Mouse (Mus musculus) left cerebral cortex, adult 18-20 months (tissue): Measurements from ENCODE around the gene Olfr569. TPM values are rescaled to one million over a fixed set of nuclear protein-coding genes. Genes with fewer than 3 reads are reported as not detected.
A peak's percentile ranks its signal among the peaks of the same experiment; 100 is the strongest.

Experiments used
- DNase-seq, 2 experiments: peaks; one replicate each; pipeline ENCODE4 v3.0.0; 2021 to 2022; ENCODE audit warnings: low spot score in 2 of 2, mixed read lengths in 1 of 2
- long read RNA-seq, 2 experiments: library from polyadenylated mRNA; stranded (forward); transcript quantifications; one replicate each; pipeline ENCODE4 v2.0.0; 2021
- total RNA-seq, 2 experiments: library from RNA; stranded (reverse); gene quantifications; 2 replicates each; pipeline ENCODE4 v1.2.3; 2021

Olfr569 gene
- total RNA-seq = not detected
- long read RNA-seq, experiment 1 = 0 reads
- long read RNA-seq, experiment 2 = 0 reads

GRCm38 (mm10) chr7:102890782-102891181 is at the start of gene Olfr569:
Gene Olfr569 (minus strand): TSS chr7:102890882.
- DNase-seq = no peak

DNA sequence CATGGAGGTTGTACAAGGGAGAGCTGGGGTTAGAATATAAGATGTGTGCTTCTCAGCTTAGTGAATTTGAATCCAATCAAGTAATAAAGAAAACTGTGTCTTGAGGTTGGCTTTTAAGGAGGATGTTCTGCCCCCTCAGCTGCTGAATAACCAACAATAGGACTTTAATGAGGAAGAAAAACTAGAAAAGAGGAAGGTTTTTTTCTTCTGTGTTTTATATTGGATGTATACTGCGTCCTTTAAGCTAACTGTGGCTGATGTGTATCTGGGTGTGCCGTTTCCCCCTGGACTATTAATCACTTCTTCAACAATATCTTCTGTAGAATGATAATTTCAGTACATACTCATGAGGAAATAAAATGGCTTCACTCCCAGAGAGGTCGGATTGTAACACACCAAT is 36.4 kb upstream of the Olfr569 start:
- no peak for DNase-seq

- DNase-seq = no peak
These were observed 33.4 kb upstream of the Olfr569 start, which contains the start of gene Olfr572 for GRCm38 (mm10) chr7:102924109-102924508. Gene Olfr572 (plus strand): TSS chr7:102924409.

DNA sequence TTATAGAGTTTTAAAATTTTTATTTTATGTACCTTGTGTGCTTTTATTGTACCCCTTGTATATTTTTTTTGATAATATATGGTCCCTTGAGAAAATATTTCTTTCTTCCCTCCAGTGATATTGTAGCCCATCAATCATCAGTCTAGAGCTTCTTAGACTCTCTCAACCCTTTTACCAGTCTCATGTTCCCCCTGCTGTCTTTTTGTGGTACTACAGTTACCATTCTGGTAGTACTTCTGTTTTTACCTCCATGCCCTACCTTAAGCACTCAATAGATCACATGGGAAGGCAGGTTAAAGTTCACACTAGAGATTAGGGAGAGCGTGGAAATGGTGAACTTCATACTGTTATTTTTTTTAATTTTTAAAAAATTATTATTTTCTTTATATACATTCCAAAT is 28.9 kb upstream of the Olfr569 start:
- peak in 1 of 2 experiments; percentile 40 for DNase-seq

DNA sequence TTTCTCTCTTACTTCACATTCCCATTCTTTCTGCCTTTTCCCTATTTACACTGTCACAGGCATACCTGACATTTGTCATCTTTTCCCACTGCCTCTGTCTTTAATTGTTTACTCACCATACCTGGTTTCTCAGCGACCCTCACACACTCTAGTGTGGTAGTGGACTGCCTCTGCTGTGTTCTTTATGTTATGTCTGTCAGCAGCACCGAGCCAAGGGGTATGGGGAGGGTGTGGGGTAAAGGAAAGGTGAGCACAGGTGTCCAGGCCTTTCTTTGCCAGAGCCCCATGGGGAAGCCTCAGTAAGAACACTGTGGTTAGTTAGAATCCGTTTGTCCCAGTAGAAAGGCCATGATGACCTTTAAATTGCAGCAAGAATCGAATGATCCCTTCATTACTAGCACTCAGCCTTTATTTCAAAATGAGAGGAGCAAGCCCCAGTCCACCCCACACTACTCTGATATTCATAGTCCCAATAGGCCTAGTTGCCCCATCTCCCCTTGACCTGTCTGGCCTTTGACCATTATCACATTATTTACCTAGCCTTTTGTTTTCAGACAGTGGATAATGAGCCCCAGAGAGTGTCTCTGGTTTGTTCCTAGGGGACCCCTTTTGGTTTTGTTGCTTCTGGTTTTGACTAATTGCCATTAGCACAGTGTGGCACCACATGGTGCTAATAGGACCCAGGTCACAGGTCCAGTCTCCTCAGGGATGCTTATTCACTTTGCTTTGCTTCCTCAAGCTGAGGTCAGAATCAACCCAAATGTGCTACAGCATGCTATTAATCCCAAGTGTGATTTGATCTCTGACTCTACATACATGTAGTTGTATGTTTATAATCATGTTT is 26.6 kb upstream of the Olfr569 start, which contains the start of gene Olfr571:
Gene Olfr571 (minus strand): TSS at position 505 of the 844 bp plus-strand sequence.
- DNase-seq = no peak

- no peak for DNase-seq
These were observed 25.7 kb upstream of the Olfr569 start for GRCm38 (mm10) chr7:102916405-102916804.

GRCm38 (mm10) chr7:102915261-102915660 is 24.6 kb upstream of the Olfr569 start:
- no peak for DNase-seq

DNA sequence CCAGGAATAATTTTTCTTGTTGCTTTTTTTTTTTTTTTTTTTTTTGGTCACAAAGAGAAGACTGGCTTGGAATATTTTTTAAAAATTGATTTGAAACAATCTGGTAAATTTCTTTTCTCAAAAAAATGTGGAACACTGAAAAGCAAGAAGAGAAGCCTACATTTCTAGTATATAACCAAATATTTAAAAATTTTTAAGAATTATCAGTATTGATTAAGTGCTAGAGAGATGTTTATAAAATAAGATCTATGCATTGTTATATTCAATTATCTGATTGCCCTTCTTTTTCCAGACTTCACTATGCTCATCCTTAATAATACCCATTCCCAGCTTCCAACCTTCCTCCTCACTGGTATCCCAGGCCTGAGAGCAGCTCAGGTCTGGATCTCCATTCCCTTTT is 13.9 kb downstream of the Olfr569 start, which contains the start of gene Olfr568:
Gene Olfr568 (plus strand): TSS at position 301 of the 400 bp plus-strand sequence.
- DNase-seq = no peak

- no peak for DNase-seq
These were observed 32.0 kb downstream of the Olfr569 start, which contains the start of gene Olfr566 for GRCm38 (mm10) chr7:102858665-102859064. Gene Olfr566 (minus strand): TSS chr7:102858765.

DNA sequence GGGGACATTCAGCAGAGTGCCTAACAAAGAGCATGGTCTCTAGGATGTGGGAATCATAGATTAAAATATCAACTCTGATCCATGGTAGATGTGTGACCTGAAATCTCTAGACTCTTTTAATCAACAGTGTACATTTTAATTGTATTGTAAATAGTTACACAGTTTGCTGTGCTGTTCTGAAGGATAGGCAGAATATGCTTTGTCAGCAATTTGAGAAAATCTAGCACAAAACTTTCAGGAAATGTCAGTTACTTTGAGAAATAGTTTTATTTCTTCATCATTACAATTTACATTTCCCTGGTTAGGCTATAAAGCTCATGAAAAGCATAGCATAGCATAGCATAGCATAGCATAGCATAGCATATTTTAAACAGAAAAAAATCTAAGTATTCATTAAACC is 34.9 kb downstream of the Olfr569 start:
- DNase-seq = no peak

Other genes starting within 250 kb of the Olfr569 start
- gene Olfr555, start 232.1 kb downstream of the Olfr569 start, total RNA-seq = not detected
- gene Olfr556, start 226.0 kb downstream of the Olfr569 start, total RNA-seq = not detected
- 1 to 10 TPM; 3.0 to 4.6 TPM for gene Trim68, start 203.6 kb downstream of the Olfr569 start, total RNA-seq
- not detected for gene Olfr557, start 195.0 kb downstream of the Olfr569 start, total RNA-seq
- under 1 TPM; 0.16 to 0.40 TPM for gene Olfr558, start 188.7 kb downstream of the Olfr569 start, total RNA-seq
- not detected for gene Olfr33, start 171.8 kb downstream of the Olfr569 start, total RNA-seq
- not detected for gene Olfr559, start 163.4 kb downstream of the Olfr569 start, total RNA-seq
- under 1 TPM; 0.16 to 0.49 TPM for gene Olfr560, start 131.5 kb downstream of the Olfr569 start, total RNA-seq
- under 1 TPM; 0.59 to 0.65 TPM for gene Olfr78, start 131.4 kb downstream of the Olfr569 start, total RNA-seq
- not detected for gene Olfr561, start 119.7 kb downstream of the Olfr569 start, total RNA-seq
- not detected for gene Olfr564, start 87.4 kb downstream of the Olfr569 start, total RNA-seq
- not detected for gene Olfr566, start 32.1 kb downstream of the Olfr569 start, total RNA-seq
- not detected for gene Olfr568, start 13.8 kb downstream of the Olfr569 start, total RNA-seq
- gene Olfr570, start 3.7 kb upstream of the Olfr569 start, total RNA-seq = not detected
- gene Olfr571, start 26.7 kb upstream of the Olfr569 start, total RNA-seq = not detected
- gene Olfr572, start 33.5 kb upstream of the Olfr569 start, total RNA-seq = not detected
- gene Olfr573-ps1, start 51.7 kb upstream of the Olfr569 start, total RNA-seq = not detected
- not detected for gene Olfr574, start 57.6 kb upstream of the Olfr569 start, total RNA-seq
- gene Olfr575, start 67.9 kb upstream of the Olfr569 start, total RNA-seq = not detected
- not detected for gene Olfr576, start 71.8 kb upstream of the Olfr569 start, total RNA-seq
- gene Olfr577, start 85.1 kb upstream of the Olfr569 start, total RNA-seq = not detected
- not detected for gene Olfr578, start 98.4 kb upstream of the Olfr569 start, total RNA-seq
- not detected for gene Olfr582, start 147.1 kb upstream of the Olfr569 start, total RNA-seq
- gene Olfr583, start 160.4 kb upstream of the Olfr569 start, total RNA-seq = not detected
- not detected for gene Olfr584, start 191.0 kb upstream of the Olfr569 start, total RNA-seq
- not detected for gene Olfr585, start 206.8 kb upstream of the Olfr569 start, total RNA-seq
- gene Olfr586, start 234.8 kb upstream of the Olfr569 start, total RNA-seq = not detected
- gene Olfr588-ps1, start 250.0 kb upstream of the Olfr569 start, total RNA-seq = not detected